Mouse (Mus musculus): ENCODE measurements around the gene Cdh11.
"Not testable (repeated sequence)": the region's sequence is repeated elsewhere in the genome, so short reads cannot be mapped to it uniquely, and the experiment has no call there.

The Cdh11 gene

GRCm38 (mm10) chr8:102715956-102716355 is 69.5 kb downstream of the Cdh11 start:
- no peak for DNase-seq (ENCODE audit: low spot score)

DNA sequence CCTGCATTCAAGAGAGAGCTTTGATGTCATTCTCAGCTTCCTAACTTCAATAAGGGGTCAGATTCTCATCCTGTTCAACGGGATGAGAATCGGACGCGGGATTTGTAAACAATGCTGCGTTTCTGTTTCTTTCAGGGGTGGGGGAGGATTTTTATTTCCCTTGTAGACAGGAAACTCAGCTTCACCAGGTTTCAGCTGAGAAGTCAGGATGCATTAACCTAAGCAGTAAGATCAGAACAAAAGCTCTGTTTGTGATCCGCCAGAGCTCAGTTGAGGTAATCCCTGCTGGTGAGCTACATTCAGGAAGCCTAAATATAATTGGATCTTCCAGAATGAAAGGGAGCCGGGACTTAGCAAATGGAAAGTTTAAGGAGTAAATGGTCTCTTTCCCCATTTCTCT is 78.1 kb downstream of the Cdh11 start:
- no peak for DNase-seq (ENCODE audit: low spot score)

DNA sequence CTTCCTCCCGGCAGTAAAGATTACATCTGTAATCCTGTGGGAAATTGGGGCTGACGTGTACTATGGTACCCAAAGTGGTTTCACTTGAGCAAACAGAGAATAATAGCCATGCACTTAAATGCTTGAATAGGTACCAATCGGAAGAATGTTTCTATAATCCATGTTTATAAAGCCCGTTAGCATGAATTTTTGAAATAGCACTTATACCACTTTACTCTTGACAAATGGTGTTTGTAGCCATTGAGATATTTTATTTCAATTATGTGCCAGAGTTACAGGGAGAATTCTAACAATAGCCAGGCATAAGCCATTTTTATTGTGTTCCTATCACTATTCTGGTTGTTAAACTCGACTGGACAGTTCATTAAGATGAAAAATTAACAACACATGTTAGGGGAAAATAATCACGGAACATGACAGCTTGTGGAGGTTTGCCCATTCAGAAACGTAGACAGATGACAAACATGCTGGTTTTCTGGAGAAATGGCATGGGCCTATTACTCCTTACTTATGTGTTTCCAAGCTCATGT is 80.0 kb downstream of the Cdh11 start:
- DNase-seq (ENCODE audit: low spot score), result no peak

- no peak for DNase-seq (ENCODE audit: low spot score)
Observed at GRCm38 (mm10) chr8:102700245-102700644, 85.2 kb downstream of the Cdh11 start.

DNA sequence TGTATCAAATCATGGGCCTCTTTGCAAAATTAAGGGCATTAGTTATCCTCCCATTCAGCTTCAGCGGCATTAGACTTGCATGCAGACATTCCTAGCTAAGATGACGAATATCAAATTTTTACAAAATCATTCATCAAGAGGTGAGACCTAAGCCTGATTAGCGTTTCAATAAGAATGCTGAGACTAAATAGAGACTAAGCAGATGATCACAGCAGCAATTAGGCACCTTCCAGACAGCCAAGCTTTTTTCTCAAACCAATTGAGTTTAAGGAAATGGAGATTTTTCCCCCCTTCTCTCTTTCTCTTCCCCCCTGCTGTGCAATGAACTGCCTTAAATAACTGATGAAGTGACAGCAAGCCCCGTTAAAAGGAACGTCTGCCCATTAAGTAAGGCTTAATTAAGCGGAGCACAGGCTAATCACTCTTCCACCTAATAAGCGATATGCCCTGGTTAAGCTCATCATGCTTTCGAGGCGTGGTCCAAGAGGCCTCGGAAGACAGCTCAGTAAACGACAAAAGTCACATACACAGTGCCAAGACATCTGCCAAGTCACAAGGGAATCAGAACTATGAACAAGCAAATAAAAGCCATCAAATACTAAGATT is 87.1 kb downstream of the Cdh11 start:
- no peak for DNase-seq (ENCODE audit: low spot score)

GRCm38 (mm10) chr8:102693465-102693864 is 92.0 kb downstream of the Cdh11 start:
- no peak for DNase-seq (ENCODE audit: low spot score)

DNA sequence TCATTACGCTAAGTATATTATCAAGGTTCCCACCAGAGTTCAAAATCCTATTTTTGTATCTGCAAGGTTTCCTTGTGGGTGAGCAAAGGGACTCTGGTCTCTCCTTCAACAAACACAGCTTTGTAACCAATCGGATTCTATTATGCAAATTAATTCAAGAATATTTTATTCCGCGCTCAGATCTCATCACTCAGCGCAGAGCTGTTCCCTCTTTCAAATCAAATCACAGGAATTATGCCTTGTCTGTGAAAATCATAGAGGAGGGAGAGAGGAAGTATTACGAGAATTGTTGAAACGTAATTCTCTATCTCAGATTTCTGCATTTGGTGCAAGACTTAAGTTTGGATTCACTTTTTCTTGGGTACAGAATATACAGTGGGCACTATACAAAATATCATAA is 100.0 kb downstream of the Cdh11 start:
- DNase-seq (ENCODE audit: low spot score), result not testable (repeated sequence)

DNA sequence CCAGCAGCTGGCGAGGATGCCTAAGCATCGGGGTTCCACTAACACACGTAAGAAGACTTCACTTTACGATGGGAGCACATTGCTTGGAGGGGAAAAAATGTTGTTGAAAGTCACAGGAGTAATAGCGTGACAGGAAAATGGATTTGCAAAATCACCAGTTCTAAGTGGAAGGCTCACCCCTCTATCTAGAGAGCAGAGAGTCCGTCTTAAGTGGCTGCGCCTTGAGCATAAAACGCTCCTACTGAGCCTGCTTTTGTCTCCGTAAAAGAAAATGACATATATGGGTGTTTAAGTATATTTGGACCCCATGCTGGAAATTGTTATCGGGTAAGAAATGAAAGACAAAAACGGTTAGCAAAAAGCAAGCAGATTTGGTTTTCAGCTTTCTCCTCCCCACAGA is 100.4 kb downstream of the Cdh11 start:
- no peak for DNase-seq (ENCODE audit: low spot score)

GRCm38 (mm10) chr8:102677148-102677547 is 108.3 kb downstream of the Cdh11 start:
- no peak for DNase-seq (ENCODE audit: low spot score)

DNA sequence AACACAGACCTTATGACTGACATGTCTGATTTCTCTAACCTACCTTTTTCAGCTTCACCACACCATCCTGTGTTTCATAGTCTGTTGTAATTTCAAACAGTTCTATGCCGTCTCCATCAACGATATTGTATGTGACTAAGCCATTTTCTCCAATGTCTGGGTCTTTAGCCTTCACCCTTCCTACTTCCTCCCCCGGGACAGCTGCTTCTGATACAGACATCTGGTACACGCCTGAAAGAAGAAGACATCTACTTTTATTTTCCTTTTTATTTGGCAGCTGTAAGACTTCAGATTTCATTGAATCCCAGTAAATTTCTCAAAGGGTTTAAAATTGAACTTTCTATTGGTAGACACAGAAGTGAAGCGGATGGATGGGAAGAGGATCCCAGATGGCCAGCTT is 120.9 kb downstream of the Cdh11 start:
- DNase-seq (ENCODE audit: low spot score), result not testable (repeated sequence)

- no peak for DNase-seq (ENCODE audit: low spot score)
Observed at GRCm38 (mm10) chr8:102656529-102656928, 128.9 kb downstream of the Cdh11 start.

DNA sequence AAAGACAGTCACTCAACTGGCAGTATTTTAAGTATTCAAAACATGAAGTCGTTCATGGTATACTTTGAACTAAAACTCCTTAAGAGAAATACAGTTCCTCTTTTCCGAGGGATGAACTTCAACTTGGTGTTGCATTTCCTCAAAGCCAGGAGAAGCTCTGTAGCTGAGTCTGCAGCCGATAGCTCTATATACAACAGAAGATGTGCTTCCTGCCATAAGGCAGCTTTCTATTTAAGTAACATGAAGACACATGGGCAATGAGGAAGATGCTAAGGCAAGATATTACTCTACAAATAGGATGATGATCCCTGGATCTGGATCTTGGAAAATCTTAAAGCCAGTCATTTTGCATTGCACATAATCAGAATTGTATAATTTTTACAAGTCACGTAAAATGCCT is 133.5 kb downstream of the Cdh11 start:
- DNase-seq (ENCODE audit: low spot score), result no peak

DNA sequence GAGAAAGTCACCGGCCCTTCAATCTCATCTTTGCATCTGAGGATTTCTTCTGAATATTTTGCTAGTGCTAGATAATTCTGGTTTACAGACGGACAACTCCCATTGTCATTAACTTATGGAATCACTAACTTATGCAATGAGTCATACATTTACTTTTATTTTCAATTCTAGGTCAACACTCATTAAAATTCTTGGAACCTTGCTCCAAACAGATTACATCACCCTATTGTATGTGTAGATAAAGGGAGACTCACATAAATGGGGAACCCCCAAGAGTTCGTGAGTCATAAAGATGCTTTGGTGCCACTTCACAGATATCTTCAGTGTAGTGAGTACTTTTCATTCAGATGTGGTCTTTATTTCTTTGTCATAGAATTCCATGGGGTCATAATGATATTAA is 158.3 kb downstream of the Cdh11 start:
- DNase-seq (ENCODE audit: low spot score), result no peak

- DNase-seq (ENCODE audit: low spot score), result no peak
Observed at GRCm38 (mm10) chr8:102612146-102612545, 173.3 kb downstream of the Cdh11 start.

DNA sequence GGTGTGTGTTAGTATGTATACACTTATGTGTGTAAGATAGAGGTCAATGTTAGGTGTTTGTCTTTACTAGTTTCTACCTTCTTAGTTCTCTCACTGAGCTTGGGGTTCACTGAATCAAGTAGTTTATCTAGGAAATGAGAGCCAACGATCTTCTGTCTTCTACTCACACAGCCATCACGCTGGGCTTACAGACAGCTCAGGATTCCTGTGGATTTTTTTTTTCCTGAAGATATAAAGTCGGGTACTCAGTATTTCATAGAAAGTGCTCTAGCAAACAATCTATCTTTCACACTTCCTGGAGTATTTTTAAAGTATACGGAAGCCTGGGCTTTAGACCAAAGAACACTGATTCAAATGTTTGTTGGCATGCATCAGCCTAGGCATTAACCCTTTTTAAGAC is 184.1 kb downstream of the Cdh11 start:
- DNase-seq (ENCODE audit: low spot score), result no peak

GRCm38 (mm10) chr8:102596523-102596922 is 188.9 kb downstream of the Cdh11 start:
- no peak for DNase-seq (ENCODE audit: low spot score)

DNA sequence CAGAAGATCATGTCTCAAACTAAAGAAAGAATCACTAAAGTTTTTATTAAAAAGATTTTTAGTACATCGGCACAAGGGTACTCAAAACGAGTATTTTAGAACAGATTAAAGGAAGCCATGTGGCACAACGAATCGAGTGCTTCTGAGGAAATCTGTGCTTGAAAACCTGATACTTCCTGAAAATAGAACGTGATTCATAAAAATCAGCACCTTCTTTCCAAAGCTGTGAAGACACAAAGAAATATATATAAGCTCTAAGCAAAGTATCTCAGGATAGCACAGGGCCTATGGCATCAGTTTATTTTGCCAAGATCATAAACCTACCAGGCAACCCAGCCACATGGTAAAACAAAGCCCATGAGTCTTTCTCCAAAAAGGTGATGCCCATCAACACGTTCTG is 191.5 kb downstream of the Cdh11 start:
- no peak for DNase-seq (ENCODE audit: low spot score)
